Mouse (Mus musculus) lung, adult 2 months (tissue): ENCODE data around the gene Wwc2.

Experiments
- CTCF ChIP-seq: fragments of 200-500 bp; IDR thresholded peaks from 2 replicates; pipeline ENCODE4 v1.5.1; 2011; ENCODE audit warnings: mild to moderate bottlenecking, low read length, control low read depth; ENCODE audit not compliant: insufficient read depth
- POLR2A ChIP-seq: fragments of 200-500 bp; IDR thresholded peaks from 2 replicates; pipeline ENCODE4 v1.6.1; 2011; ENCODE audit warnings: low read depth, mild to moderate bottlenecking, control low read depth, low read length, borderline replicate concordance; ENCODE audit errors: extremely low read depth

DNA sequence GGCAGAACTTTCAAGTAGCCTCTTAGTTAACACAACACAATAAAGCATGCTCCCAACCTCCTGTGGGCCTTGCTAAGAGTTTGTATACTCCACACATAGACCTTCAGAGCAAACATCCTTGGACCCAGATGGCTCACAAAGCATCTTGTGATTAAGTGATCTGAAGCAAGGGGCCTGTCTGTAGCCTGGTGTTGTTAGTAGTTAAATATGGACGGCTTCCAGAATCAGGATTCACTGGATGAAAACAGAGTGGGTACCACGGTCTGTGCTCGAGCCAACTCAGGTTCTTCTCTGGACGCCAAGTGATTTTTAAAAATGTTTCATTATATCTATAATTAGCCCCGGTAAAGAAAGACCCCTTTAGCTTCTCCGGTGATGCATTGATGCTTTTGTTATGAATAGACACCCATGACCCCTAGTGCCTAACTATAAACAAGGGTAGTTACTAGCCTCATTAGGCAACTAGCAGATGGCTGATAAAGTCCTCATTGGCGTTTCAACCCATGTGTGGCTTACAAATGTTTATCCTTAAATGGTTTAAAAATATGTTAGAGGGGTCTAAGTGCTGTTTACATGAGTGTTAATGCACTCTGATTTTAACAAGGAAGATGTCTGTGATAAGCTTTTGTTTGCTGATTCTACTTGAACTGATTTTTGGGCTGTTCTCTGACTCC is 47.7 kb upstream of the Wwc2 start:
- TF ChIP-seq POLR2A = no peak
- no peak for TF ChIP-seq CTCF
